Mouse (Mus musculus): ENCODE measurements around the gene Syngr3. TPM values are rescaled to one million over a fixed set of nuclear protein-coding genes. Genes with fewer than 3 reads are reported as not detected.
"Not testable (repeated sequence)": the region's sequence is repeated elsewhere in the genome, so short reads cannot be mapped to it uniquely, and the experiment has no call there.

Syngr3 gene
- polyA plus RNA-seq, 1 experiment, result 0.58 TPM

DNA sequence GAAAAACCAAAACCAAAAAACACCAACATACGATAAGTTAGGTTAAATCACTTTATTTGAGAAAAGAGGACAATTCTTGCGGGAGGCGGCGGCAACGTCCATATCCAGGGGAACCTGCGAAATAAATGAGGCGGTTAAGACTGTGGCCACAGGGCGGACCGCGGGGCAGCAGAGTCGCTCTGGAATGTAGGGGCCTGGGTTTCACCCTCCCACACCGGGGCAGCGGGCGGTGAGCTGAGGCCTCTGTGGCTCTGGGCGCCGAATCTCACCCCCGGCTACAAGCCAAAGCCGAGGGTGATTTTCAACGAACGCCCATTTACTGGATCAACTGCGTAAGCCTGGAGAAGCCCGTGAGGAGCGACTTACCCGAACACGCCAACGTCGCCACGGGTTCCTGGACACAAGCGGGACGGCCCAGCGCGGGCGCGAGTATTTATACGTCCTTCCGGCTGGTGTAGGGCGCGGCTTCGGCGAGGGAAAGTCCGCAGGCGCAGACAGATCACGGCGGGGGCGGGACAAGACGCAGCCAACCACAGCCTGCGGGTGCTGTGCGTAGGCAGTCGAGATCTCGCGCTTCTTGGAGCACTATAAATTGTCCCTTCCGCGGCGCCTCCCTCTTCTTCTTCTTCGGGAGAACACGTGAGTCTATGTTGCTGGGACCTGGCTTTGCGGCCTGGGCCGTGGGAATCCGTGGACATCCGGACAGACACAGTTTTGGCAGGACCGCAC lies 29.9 kb upstream of the Syngr3 start:
- peak; percentile 87 for DNase-seq (ENCODE audit: low spot score)

DNA sequence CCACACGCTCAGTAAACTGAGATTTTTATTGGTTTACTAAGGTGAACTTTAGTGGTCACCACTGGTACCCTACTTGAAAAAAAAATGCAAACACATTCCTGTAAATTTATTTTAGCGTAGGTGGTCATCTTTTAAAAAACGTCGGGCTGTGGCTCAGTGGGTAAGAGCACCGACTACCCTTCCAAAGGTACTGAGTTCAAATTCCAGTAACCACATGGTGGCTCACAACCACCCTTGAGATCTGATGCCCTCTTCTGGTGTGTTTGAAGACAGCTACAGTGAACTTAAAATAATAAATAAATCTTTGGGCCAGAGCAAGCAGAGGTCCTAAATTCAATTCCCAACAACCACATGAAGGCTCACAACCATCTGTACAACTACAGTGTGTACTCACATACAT lies 29.2 kb upstream of the Syngr3 start:
- DNase-seq (ENCODE audit: low spot score), result not testable (repeated sequence)

DNA sequence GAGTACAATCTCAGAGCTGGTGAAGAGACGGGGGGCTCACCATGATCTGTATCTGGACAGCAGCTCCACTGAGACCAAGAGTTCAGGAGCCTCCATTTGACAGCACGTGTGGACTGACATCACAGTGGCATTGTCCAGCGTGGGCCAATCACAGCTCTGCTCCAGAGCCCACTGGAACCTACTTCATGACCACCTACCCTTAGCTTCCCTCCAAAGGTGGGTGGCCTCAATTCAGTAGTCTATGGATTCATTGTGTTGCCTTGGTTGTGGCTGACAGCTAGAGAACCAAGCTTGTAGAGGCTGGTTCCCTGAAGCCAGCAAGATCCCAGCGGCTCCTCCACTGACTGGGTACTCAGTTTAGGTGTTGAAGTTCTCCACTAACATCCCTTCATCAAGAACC lies 28.2 kb upstream of the Syngr3 start, which contains the start of the genes Rnf151 and Rps2:
Rnf151 (minus strand) TSS at position 121 of the 400 bp plus-strand sequence.
Rps2 (plus strand) TSS at position 174 of the 400 bp plus-strand sequence.
- no peak for DNase-seq (ENCODE audit: low spot score)

- DNase-seq (ENCODE audit: low spot score), result no peak
Observed at GRCm38 (mm10) chr17:24716166-24716682, 26.5 kb upstream of the Syngr3 start.

DNA sequence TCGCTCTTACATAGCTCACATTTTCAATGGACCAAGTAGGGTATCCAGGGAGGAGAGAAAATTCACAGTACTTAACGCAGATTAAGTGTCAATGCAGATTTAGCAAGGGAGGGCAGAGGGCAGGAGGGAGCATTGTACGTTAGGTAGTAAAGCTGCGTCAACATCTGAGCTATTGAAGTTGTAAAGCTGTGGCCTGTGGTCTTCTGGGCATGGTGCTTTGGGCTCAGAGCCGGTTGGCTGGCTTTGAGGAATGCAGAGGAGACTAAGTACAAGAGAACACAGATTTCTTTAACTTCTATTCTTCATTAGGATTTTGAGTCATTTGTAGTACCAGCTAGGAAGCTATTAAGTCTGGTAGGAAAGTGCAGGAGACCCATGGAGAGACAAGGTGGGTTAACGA lies 25.8 kb upstream of the Syngr3 start:
- no peak for DNase-seq (ENCODE audit: low spot score)

DNA sequence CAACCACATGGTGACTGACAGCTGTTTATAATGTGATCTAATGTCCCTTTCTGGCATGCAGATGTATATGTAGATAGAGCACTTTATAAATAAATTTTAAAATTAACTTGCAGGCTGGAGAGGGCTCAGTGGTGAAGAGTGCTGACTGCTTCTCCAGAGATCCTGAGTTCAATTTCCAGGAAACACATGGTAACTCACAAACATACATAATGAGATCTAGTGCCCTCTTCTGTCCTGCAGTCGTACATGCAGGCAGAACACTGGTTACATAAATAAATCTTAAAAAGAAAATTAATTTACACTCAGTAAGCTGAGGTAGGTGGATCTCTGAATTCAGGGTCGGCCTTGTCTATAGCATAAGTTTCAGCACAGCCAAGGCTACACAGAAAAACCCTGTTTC lies 18.9 kb upstream of the Syngr3 start:
- no peak for DNase-seq (ENCODE audit: low spot score)

GRCm38 (mm10) chr17:24707801-24708425 lies 18.2 kb upstream of the Syngr3 start:
- DNase-seq (ENCODE audit: low spot score), result no peak

- DNase-seq (ENCODE audit: low spot score), result peak; percentile 86
Observed at GRCm38 (mm10) chr17:24706982-24707800, 17.4 kb upstream of the Syngr3 start, which contains the start of gene Tbl3. Tbl3 (minus strand) TSS chr17:24707660.

DNA sequence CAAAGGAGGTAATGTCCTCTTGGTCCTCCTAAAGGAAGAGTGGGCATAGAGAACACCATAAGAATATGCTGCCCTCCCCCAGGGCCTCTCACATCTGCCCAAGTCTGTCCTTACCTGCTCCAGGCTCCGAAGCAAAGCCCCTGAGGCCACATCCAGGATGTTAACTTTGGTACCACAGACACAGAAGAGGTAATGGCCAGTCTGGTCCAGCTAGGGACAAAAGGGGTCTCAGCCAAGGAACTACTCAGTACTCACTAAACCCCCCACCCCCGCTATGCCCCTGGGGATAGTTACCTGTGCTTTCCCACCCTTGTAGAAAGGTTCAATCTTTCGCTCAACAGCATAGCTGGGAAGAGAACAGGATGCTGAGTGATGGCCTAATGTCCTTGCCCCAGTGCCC lies 16.1 kb upstream of the Syngr3 start:
- no peak for DNase-seq (ENCODE audit: low spot score)

DNA sequence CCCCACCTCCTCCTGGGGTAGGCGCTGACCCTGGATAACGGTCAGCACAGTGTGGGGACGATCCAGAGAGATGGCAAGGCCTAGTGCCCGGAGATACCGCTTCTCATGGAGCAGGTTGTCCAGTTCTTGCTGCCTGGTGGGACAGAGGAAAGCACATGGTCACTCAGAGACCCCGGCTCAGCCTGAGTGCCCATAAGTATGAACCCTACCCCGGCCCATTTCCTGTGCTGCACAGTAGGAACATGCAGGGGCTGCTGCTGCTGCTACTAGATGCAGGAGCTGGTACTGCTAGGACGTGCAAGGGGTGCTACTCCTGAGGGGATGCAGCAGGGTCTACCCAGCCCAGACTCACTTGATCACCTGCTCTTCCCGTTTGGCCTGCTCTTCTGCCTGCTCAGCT lies 11.5 kb upstream of the Syngr3 start:
- peak; percentile 15 for DNase-seq (ENCODE audit: low spot score)

DNA sequence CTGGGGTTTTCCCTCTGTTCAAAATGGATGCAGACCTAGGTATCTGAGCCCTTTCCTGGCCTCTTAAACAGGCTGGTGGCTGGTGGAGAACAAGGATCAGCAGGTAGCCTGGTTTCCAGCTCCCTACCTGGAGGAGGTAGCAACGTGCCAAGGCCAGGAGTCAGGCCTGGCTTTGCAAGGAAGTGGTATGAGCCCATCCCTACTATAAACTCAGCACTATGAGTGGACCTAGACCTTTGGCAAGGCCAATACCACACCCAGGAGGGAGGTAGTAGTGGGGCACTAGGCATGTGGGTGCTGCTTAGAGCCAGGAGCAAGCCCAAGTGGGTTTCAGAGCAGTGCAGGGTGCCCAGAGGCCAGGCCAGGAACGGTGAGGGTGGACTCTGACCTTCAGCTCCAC lies 9.7 kb upstream of the Syngr3 start:
- peak; percentile 13 for DNase-seq (ENCODE audit: low spot score)

DNA sequence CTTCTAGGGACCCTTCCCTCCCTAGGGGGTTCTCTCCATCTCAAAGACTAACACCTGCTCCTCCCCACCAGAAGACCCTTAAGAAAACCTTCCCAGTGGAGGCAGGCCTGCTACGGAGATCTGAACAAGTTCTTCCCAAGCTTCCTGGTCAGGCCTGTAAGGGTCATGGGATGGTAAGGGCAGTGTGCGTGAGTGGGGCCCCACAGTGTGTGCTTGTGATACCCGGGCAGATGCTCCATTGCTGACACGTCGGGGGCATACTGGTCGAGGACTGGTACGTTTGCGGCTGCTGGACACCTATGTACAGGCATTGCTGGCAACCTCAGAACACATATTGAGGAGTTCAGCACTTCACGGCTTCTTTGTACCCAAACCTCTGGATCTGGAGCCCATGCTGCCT lies 9.0 kb upstream of the Syngr3 start:
- peak; percentile 17 for DNase-seq (ENCODE audit: low spot score)

- DNase-seq (ENCODE audit: low spot score), result no peak
Observed at GRCm38 (mm10) chr17:24697985-24698384, 8.2 kb upstream of the Syngr3 start.

- DNase-seq (ENCODE audit: low spot score), result peak; percentile 83
Observed at GRCm38 (mm10) chr17:24696011-24696697, 6.4 kb upstream of the Syngr3 start, which contains the start of the genes Gfer and Noxo1. Gfer (minus strand) TSS chr17:24696156. Noxo1 (plus strand) TSS chr17:24696234.

DNA sequence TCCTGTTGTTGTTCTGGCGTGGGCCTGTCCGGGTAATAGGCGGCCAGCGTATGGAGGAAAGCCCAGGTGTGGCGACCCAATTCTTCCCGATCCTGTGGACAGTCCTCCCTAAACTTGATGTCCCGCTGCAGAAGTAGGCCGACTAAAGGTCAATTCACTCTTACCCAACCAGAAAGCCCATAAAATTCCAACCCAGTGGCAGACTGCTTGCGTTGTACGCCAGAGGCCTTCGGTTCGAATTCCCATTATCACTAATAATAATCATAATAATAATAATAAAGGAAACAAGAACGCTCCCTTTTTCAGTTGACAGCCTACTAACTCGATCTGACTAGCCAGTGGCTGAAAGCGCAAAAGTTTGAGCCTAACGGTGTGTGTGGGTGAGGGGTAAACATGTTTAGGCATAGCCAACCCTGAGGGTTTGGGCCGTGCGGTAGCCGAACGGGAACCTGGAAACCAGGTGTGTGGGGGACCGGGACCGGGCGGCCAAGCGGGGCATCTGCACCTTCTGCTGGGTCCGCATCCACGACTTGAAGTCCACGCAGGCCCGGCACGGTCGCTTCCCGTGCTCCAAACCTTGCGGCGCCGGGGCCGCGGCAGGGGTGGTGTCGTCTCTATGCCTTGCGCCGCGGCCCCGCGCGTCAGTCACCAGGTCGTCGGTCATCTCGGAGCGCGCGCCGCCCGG lies 5.7 kb upstream of the Syngr3 start:
- no peak for DNase-seq (ENCODE audit: low spot score)

DNA sequence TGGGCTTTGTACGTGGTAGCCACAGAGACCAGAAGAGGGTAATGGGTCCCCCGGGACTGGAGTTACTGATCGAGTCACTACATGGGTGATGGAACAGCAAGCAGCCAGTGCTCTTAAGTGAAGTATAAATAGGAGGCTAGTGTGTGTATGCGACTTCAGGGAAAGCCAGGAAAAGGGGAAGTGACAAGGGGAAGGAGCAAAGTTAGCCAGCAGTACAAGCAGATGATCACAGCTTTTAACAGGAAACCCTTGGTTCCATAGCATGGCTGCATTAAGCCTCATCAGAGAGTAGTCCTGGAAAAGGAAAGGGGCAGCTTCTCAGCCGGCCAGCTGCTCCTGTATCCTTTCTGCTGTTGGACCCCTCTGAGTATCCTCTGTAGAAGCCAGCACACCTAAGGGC lies 2.6 kb upstream of the Syngr3 start:
- peak; percentile 17 for DNase-seq (ENCODE audit: low spot score)

DNA sequence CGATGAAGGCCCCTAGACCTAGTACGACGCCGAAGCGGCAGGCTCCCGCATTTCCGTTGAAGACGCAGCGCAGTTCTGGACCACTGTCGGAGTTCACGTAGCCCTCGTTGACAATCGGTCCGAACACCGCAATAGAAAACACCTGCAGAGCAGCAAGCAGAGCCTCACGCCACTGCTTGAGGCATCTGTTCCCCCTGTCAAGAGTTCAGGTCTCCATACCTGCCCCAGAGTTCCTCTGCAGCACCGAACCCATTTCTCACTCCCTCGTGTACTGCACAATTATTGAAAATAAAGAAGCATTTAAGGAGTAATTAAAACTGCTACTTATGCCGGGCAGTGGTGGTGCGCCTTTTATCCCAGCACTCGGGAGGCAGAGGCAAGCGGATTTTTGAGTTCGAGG lies 2.2 kb downstream of the Syngr3 start:
- DNase-seq (ENCODE audit: low spot score), result no peak

DNA sequence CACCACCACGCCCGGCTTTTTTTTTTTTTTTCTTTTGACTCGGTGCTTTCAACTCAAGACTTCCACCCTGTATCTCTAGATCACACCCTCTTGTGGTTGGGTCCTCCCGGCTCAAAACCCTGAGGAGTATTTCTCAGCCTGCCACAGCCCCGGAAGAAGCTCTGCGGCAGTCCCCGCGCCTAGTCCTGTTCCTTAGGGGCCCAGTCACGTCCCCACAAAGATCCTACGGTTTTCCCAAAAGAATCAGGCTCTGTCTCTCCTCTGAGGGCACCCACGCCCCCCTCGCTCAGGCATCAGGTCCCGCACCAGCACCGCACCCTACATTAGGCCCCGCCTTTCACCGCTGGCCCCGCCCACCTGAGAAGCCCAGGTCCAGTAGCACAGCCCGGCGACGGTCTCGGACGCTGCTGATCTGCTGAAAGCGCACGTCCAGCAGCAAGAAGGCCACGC lies 2.6 kb downstream of the Syngr3 start:
- DNase-seq (ENCODE audit: low spot score), result no peak

- no peak for DNase-seq (ENCODE audit: low spot score)
Observed at GRCm38 (mm10) chr17:24686514-24686913, 3.2 kb downstream of the Syngr3 start.

- DNase-seq (ENCODE audit: low spot score), result no peak
Observed at GRCm38 (mm10) chr17:24677500-24678080, 12.2 kb downstream of the Syngr3 start.
